Mouse (Mus musculus) bone marrow macrophage, adult 2 months (primary cell): ENCODE measurements around the gene Aanat.

Experiments used
- CTCF ChIP-seq: IDR thresholded peaks from 2 replicates; pipeline ENCODE4 v1.5.1; 2012; ENCODE audit warnings: low read depth, mild to moderate bottlenecking, low read length, moderate library complexity
- POLR2A ChIP-seq: IDR thresholded peaks from 2 replicates; pipeline ENCODE4 v1.6.1; 2012; ENCODE audit warnings: mild to moderate bottlenecking, low read depth, low read length, borderline replicate concordance

DNA sequence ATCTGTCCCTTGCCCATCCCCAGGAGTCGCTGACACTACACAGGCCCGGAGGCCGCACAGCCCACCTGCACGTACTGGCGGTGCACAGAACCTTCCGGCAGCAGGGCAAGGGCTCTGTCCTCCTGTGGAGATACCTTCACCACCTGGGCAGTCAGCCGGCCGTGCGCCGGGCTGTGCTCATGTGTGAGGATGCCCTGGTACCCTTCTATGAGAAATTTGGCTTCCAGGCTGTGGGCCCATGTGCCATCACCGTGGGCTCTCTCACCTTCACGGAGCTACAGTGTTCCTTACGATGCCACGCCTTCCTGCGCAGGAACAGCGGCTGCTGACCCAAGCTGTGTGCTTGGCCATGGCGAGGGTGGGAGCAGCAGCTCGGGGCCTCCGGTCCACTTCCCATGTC, 10.5 kb downstream of the Aanat start:
- TF ChIP-seq CTCF (no peak), POLR2A (no peak)
